Mouse (Mus musculus): ENCODE data around the gene Med25. TPM values are rescaled to one million over a fixed set of nuclear protein-coding genes. Genes with fewer than 3 reads are reported as not detected.
"Not testable (repeated sequence)": the region's sequence is repeated elsewhere in the genome, so short reads cannot be mapped to it uniquely, and the experiment has no call there.

Gene Med25
- polyA plus RNA-seq, 1 experiment, result 208 TPM

DNA sequence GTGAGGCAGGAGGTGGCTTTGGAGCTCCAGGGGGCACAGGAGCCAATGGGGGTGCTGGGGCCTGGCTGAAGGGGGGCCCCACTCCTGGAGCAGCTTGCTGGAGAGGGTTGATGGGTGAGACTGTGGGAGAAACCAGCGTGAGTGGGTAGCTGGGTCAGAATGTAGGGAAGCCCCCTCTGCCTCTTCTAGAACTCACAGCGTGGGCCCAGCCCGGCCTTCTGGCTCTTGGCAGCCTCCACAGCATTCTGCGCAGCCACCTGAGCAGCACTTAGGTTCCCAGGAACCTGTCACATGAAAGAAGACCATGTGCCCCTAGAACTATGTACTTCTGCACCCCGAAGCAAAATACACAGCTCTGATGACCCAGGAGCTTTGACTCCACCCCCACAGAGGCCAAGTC is 7.9 kb downstream of the Med25 start:
- Histone ChIP-seq H3K27me3 (ENCODE audit: control insufficient read depth, insufficient read depth, low read length) (no peaks in the 10 kb centered on the region), H3K4me3 (ENCODE audit: low read depth, low read length) (no peak overlapping the region), H3K36me3 (ENCODE audit: control insufficient read depth, insufficient read depth, low read length) (peaks cover 62% of the 10 kb centered on the region), H3K4me1 (ENCODE audit: control insufficient read depth, insufficient read depth, insufficient read length, low read length) (no peaks in the 10 kb centered on the region), H3K27ac (ENCODE audit: insufficient read depth, low read depth, low read length) (no peak overlapping the region)
- TF ChIP-seq CTCF (IDR thresholded peaks at IDR 0.05; ENCODE audit: extremely low read depth, insufficient read length, insufficient replicate concordance, low read depth, low read length) (no peak), POLR2A (IDR thresholded peaks at IDR 0.05; ENCODE audit: low read depth, low read length) (no peak)
- 92% methylated on average over 5 of the region's 5 CpGs for WGBS

DNA sequence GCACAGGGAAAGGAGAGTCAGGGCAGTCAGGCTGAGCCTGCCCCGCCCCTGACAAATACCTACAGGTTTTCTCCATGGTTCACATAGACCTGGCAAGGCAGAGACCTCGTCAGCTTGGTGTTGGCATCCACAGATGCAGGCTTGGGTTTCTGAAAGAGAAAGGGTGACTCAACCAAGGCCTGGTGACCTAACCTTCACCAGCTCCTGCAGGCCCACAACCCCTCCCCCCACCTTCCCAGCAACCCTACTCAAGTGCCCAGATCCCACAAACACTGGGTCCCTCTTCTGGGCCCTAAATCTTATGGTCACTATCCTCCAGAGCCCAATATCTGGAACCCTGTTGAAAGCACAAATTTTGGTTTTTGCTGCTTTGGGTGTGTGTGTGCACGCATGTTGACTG is 9.5 kb downstream of the Med25 start:
- Histone ChIP-seq H3K4me1 (ENCODE audit: control insufficient read depth, insufficient read depth, insufficient read length, low read length) (no peaks in the 10 kb centered on the region), H3K36me3 (ENCODE audit: control insufficient read depth, insufficient read depth, low read length) (peaks cover 70% of the 10 kb centered on the region), H3K4me3 (ENCODE audit: low read depth, low read length) (no peak overlapping the region), H3K27me3 (ENCODE audit: control insufficient read depth, insufficient read depth, low read length) (no peaks in the 10 kb centered on the region), H3K27ac (ENCODE audit: insufficient read depth, low read depth, low read length) (no peak overlapping the region)
- no peak for TF ChIP-seq POLR2A (IDR thresholded peaks at IDR 0.05; ENCODE audit: low read depth, low read length)
- no peak for TF ChIP-seq CTCF (IDR thresholded peaks at IDR 0.05; ENCODE audit: extremely low read depth, insufficient read length, insufficient replicate concordance, low read depth, low read length)
- WGBS, result 93% methylated on average over 3 of the region's 3 CpGs

DNA sequence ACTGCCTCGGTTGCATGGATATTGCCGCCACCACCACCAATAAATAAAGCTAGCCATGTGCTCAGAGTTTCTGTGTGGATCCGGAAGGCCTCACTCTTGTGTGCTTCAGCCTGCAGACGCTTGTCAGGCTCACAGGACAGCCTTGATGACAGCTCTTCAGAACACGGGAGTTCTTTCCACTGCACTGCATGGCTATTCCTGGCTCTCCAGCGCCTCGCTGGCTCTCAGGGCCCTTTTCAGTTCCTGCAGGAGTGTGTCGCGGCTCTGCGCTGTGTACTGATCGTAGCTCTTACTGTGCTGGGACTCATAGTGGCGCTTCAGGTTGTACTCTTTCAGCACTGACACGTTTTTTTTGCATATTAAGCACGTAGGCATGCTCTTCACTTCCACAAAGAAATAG is 14.7 kb downstream of the Med25 start:
- no peaks in the 10 kb centered on the region for H3K4me1 ChIP-seq (ENCODE audit: control insufficient read depth, insufficient read depth, insufficient read length, low read length)
- TF ChIP-seq POLR2A (IDR thresholded peaks at IDR 0.05; ENCODE audit: low read depth, low read length), result no peak
- TF ChIP-seq CTCF (IDR thresholded peaks at IDR 0.05; ENCODE audit: extremely low read depth, insufficient read length, insufficient replicate concordance, low read depth, low read length), result no peak
- no peaks in the 10 kb centered on the region for H3K27me3 ChIP-seq (ENCODE audit: control insufficient read depth, insufficient read depth, low read length)
- 89% methylated on average over 14 of the region's 14 CpGs for WGBS
- peaks cover 56% of the 10 kb centered on the region for H3K36me3 ChIP-seq (ENCODE audit: control insufficient read depth, insufficient read depth, low read length)
- H3K4me3 ChIP-seq (ENCODE audit: low read depth, low read length), result no peak overlapping the region
- H3K27ac ChIP-seq (ENCODE audit: insufficient read depth, low read depth, low read length), result no peak overlapping the region

DNA sequence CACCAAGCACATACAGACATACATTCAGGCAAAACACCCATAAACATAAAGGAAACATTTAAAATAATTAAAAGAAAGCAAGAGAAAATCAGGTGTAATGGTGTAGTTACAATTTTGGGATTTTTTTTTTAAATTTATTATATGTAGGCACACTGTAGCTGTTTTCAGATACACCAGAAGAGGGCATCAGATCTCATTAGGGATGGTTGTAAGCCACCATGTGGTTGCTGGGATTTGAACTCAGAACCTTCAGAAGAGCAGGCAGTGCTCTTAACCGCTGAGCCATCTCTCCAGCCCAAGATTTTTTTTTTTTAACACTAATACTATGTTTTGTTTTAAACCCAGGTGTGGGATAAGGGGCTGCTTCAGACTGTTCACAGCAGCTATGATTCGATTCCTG is 20.7 kb downstream of the Med25 start:
- not testable (repeated sequence) for H3K36me3 ChIP-seq (ENCODE audit: control insufficient read depth, insufficient read depth, low read length); H3K27ac ChIP-seq (ENCODE audit: insufficient read depth, low read depth, low read length); H3K4me1 ChIP-seq (ENCODE audit: control insufficient read depth, insufficient read depth, insufficient read length, low read length); H3K4me3 ChIP-seq (ENCODE audit: low read depth, low read length); H3K27me3 ChIP-seq (ENCODE audit: control insufficient read depth, insufficient read depth, low read length)
- WGBS, result 95% methylated on average over 2 of the region's 2 CpGs

DNA sequence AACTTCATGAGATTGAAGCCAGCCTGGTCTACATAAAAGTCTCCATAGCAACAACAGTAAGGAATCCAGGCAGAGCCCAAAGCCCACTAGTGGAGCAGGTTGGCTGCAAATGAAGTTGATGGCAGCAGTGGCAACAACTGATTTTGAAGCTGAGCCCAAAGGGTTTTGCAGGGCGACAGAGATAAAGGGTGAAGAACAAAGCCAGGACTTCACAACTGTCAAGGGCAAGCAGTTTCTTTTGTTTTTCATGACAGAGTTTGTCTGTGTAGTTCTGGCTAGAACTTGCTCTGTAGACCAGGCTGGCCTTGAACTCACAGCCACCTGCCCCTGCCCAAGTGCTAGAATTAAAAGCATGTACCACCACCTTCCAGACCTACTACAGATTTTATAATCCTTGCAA is 21.3 kb downstream of the Med25 start:
- Histone ChIP-seq H3K27ac (ENCODE audit: insufficient read depth, low read depth, low read length) (no peak overlapping the region), H3K27me3 (ENCODE audit: control insufficient read depth, insufficient read depth, low read length) (no peaks in the 10 kb centered on the region), H3K4me1 (ENCODE audit: control insufficient read depth, insufficient read depth, insufficient read length, low read length) (peaks cover 8% of the 10 kb centered on the region), H3K36me3 (ENCODE audit: control insufficient read depth, insufficient read depth, low read length) (no peaks in the 10 kb centered on the region), H3K4me3 (ENCODE audit: low read depth, low read length) (no peak overlapping the region)
- WGBS, result 94% methylated on average over 1 of the region's 1 CpGs
- TF ChIP-seq CTCF (IDR thresholded peaks at IDR 0.05; ENCODE audit: extremely low read depth, insufficient read length, insufficient replicate concordance, low read depth, low read length), result no peak
- TF ChIP-seq POLR2A (IDR thresholded peaks at IDR 0.05; ENCODE audit: low read depth, low read length), result no peak

DNA sequence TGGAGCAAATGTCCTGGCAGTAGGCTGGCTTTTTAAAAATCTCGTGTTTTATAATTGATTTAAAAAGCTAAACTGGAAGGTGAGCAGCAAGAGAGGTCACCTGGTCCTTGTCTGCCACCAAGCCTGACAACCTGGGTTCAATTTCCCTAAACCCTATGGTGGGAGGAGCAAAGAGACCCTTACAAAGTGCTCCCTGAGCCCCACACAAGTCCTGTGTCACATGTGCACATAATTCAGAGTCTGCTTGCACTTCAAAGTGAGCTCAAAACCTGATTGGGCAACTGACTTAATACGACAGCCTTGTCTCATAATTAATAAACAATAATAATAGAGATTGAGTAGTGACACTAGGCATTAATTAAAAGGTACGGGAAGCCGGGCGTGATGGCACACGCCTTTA is 21.9 kb downstream of the Med25 start:
- Histone ChIP-seq H3K4me1 (ENCODE audit: control insufficient read depth, insufficient read depth, insufficient read length, low read length) (peaks cover 11% of the 10 kb centered on the region), H3K36me3 (ENCODE audit: control insufficient read depth, insufficient read depth, low read length) (no peaks in the 10 kb centered on the region), H3K4me3 (ENCODE audit: low read depth, low read length) (no peak overlapping the region), H3K27me3 (ENCODE audit: control insufficient read depth, insufficient read depth, low read length) (no peaks in the 10 kb centered on the region), H3K27ac (ENCODE audit: insufficient read depth, low read depth, low read length) (no peak overlapping the region)
- no peak for TF ChIP-seq POLR2A (IDR thresholded peaks at IDR 0.05; ENCODE audit: low read depth, low read length)
- no peak for TF ChIP-seq CTCF (IDR thresholded peaks at IDR 0.05; ENCODE audit: extremely low read depth, insufficient read length, insufficient replicate concordance, low read depth, low read length)
- WGBS, result 78% methylated on average over 6 of the region's 6 CpGs

DNA sequence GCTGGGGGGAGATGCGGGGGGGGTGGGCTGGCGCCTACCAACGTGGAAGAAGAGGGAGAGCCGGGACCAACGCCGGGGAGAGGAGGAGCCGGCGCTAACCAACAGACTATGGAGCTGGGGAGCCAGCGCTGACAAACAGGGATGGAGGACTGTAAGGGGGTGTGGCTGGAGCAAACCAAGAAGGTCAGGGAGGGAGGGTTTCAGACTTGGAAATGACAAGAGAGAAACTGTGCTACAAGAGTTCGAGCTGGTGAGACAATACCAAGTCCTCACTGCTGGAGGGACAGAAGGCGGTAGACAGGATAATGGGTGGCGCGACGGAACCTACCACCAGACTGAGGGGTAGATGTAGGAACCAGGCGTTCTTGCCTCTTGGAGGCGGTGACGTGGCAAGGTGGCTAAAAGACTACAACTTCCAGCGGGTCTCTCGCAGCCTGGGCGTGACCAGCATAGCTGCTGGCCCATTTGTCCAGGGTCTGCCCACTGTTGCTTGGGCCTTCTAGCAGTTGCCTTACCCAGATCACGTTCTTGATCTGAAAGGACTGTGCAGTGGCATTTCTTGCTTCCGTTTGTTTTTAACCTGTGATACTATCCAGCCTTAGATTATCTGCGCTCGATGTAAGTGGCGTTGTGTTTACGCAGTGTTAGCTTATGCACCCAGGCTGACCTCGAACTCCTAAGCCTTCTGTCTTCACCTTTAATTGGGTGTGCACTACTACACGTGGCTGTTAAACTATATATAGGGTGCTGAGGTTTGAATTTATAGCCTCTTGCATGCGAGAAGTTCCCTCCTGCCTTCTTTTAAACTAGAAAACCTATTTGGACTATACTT is 22.6 kb downstream of the Med25 start, which contains the start of gene Ptov1:
TSS of gene Ptov1 (minus strand) at position 92 of the 832 bp plus-strand sequence.
- WGBS, result 2% methylated on average over 29 of the region's 29 CpGs
- no peaks in the 10 kb centered on the region for H3K27me3 ChIP-seq (ENCODE audit: control insufficient read depth, insufficient read depth, low read length)
- peak within 1 kb of the TSS; percentile 82 for H3K27ac ChIP-seq (ENCODE audit: insufficient read depth, low read depth, low read length)
- peak within 1 kb of the TSS; percentile 75 for H3K4me3 ChIP-seq (ENCODE audit: low read depth, low read length)
- H3K4me1 ChIP-seq (ENCODE audit: control insufficient read depth, insufficient read depth, insufficient read length, low read length), result peaks cover 16% of the 10 kb centered on the region
- TF ChIP-seq CTCF (IDR thresholded peaks at IDR 0.05; ENCODE audit: extremely low read depth, insufficient read length, insufficient replicate concordance, low read depth, low read length) (no peak), POLR2A (IDR thresholded peaks at IDR 0.05; ENCODE audit: low read depth, low read length) (peak; percentile 49)
- no peaks in the 10 kb centered on the region for H3K36me3 ChIP-seq (ENCODE audit: control insufficient read depth, insufficient read depth, low read length)

All from small intestine, adult 2 months (tissue).